Mouse (Mus musculus): Measurements from ENCODE around the gene Arl6ip6.

The Arl6ip6 gene

GRCm38 (mm10) chr2:53191523-53192220 is at the start of gene Arl6ip6:
Gene Arl6ip6, plus strand, starts transcription at chr2:53191726.
- peak; percentile 97 for DNase-seq (ENCODE audit: low spot score)

- DNase-seq (ENCODE audit: low spot score): no peak
These were observed 44.7 kb upstream of the Arl6ip6 start for GRCm38 (mm10) chr2:53146852-53147251.

GRCm38 (mm10) chr2:53173966-53174365 is 17.6 kb upstream of the Arl6ip6 start:
- DNase-seq (ENCODE audit: low spot score): no peak

GRCm38 (mm10) chr2:53178966-53179365 is 12.6 kb upstream of the Arl6ip6 start:
- DNase-seq (ENCODE audit: low spot score): no peak

GRCm38 (mm10) chr2:53179876-53180275 is 11.7 kb upstream of the Arl6ip6 start:
- no peak for DNase-seq (ENCODE audit: low spot score)

- DNase-seq (ENCODE audit: low spot score): no peak
These were observed 1.7 kb upstream of the Arl6ip6 start for GRCm38 (mm10) chr2:53189811-53190210.

GRCm38 (mm10) chr2:53190684-53191511 is 628 bp upstream of the Arl6ip6 start, which contains the start of gene Prpf40a:
Gene Prpf40a, minus strand, starts transcription at chr2:53191284.
- DNase-seq (ENCODE audit: low spot score): peak; percentile 99

GRCm38 (mm10) chr2:53192386-53192785 is 860 bp downstream of the Arl6ip6 start:
- DNase-seq (ENCODE audit: low spot score): no peak

- DNase-seq (ENCODE audit: low spot score): no peak
These were observed 4.9 kb downstream of the Arl6ip6 start for GRCm38 (mm10) chr2:53196431-53196830.

- no peak for DNase-seq (ENCODE audit: low spot score)
These were observed 7.7 kb downstream of the Arl6ip6 start for GRCm38 (mm10) chr2:53199203-53199602.

- DNase-seq (ENCODE audit: low spot score): no peak
These were observed 8.8 kb downstream of the Arl6ip6 start for GRCm38 (mm10) chr2:53200164-53200885.

- no peak for DNase-seq (ENCODE audit: low spot score)
These were observed 13.1 kb downstream of the Arl6ip6 start for GRCm38 (mm10) chr2:53204373-53205274.

GRCm38 (mm10) chr2:53206749-53207148 is 15.2 kb downstream of the Arl6ip6 start:
- no peak for DNase-seq (ENCODE audit: low spot score)

- no peak for DNase-seq (ENCODE audit: low spot score)
These were observed 22.0 kb downstream of the Arl6ip6 start for GRCm38 (mm10) chr2:53213493-53213892.

- no peak for DNase-seq (ENCODE audit: low spot score)
These were observed 30.7 kb downstream of the Arl6ip6 start for GRCm38 (mm10) chr2:53222242-53222641.

GRCm38 (mm10) chr2:53256982-53257381 is 65.5 kb downstream of the Arl6ip6 start:
- DNase-seq (ENCODE audit: low spot score): no peak

All from yolk sac, embryonic 10.5 days (tissue).